Comparison of ENCODE assay signal across 11 mouse cellular contexts in genomic region chr9:88124322-88125005, GRCm38 (mm10).
A peak's percentile ranks its signal among the peaks of the same experiment; 100 is the strongest.
DNase-seq lines count a peak whose midpoint lies in the region; ATAC-seq lines count a peak whose summit lies in the region.
"Had no signal": no experiment of that assay in that cellular context is flagged by ENCODE, and none has a peak within 500 bp of the region (broad histone marks: within the 10 kb centered on the region; RNA-seq: fewer than 3 reads in every experiment).

No protein-coding gene starts in this region.

- no peak for DNase-seq in hindbrain, embryonic 10.5 days (ENCODE audit: low spot score)
- peak; percentile 40 for DNase-seq in fibroblast of lung, adult 2 months (ENCODE audit: low read depth)
- DNase-seq in heart, adult 9 months (ENCODE audit: low spot score in 2 of 2): peak; percentile 62 to 68
- DNase-seq in lung, postnatal 25 days (ENCODE audit: low spot score): peak; percentile 1
- no peak for DNase-seq in thymus, postnatal 10 days (ENCODE audit: low spot score in 2 of 2)
- no peak for DNase-seq in midbrain, embryonic 14.5 days
- DNase-seq: thymus, adult 18-20 months had no signal

- H3K9ac ChIP-seq in hindbrain, embryonic 16.5 days (ENCODE audit: low read depth, low read length): no peak overlapping the region
- no peak overlapping the region for H3K9ac ChIP-seq in kidney, embryonic 15.5 days
- H3K9ac ChIP-seq in midbrain, embryonic 14.5 days (replicated peaks; ENCODE audit: low read length): no peak overlapping the region
- H3K9ac ChIP-seq: heart, embryonic 13.5 days had no signal

- WGBS in hindbrain, embryonic 16.5 days: 87% methylated on average over 9 of the region's 9 CpGs
- WGBS in hindbrain, embryonic 10.5 days: 91% methylated on average over 9 of the region's 9 CpGs
- WGBS in kidney, embryonic 15.5 days: 89% methylated on average over 9 of the region's 9 CpGs
- WGBS in midbrain, embryonic 14.5 days: 92% methylated on average over 9 of the region's 9 CpGs

- no peak overlapping the region for H3K4me2 ChIP-seq in hindbrain, embryonic 16.5 days (ENCODE audit: low read length)
- no peak overlapping the region for H3K4me2 ChIP-seq in kidney, embryonic 15.5 days
- no peak overlapping the region for H3K4me2 ChIP-seq in midbrain, embryonic 14.5 days (ENCODE audit: low read length)
- H3K4me2 ChIP-seq: heart, embryonic 13.5 days; midbrain, embryonic 11.5 days had no signal

- H3K27ac ChIP-seq in hindbrain, embryonic 16.5 days (ENCODE audit: low read depth, low read length): no peak overlapping the region
- no peak overlapping the region for H3K27ac ChIP-seq in hindbrain, embryonic 10.5 days
- no peak overlapping the region for H3K27ac ChIP-seq in kidney, embryonic 15.5 days
- H3K27ac ChIP-seq in midbrain, embryonic 14.5 days (replicated peaks; ENCODE audit: low read depth, low read length): no peak overlapping the region
- H3K27ac ChIP-seq: heart, embryonic 13.5 days had no signal

- H3K4me3 ChIP-seq in hindbrain, embryonic 16.5 days (ENCODE audit: low read length): no peak overlapping the region
- no peak overlapping the region for H3K4me3 ChIP-seq in hindbrain, embryonic 10.5 days
- H3K4me3 ChIP-seq in kidney, embryonic 15.5 days (replicated peaks): no peak overlapping the region
- no peak overlapping the region for H3K4me3 ChIP-seq in midbrain, embryonic 14.5 days (replicated peaks; ENCODE audit: low read depth, low read length)
- H3K4me3 ChIP-seq: heart, embryonic 13.5 days had no signal

- H3K36me3 ChIP-seq in hindbrain, embryonic 16.5 days (ENCODE audit: control insufficient read depth, insufficient read depth, low read length): no peaks in the 10 kb centered on the region
- H3K36me3 ChIP-seq in hindbrain, embryonic 10.5 days: no peaks in the 10 kb centered on the region
- no peaks in the 10 kb centered on the region for H3K36me3 ChIP-seq in kidney, embryonic 15.5 days
- no peaks in the 10 kb centered on the region for H3K36me3 ChIP-seq in midbrain, embryonic 14.5 days (ENCODE audit: control insufficient read depth, insufficient read depth, low read length)
- H3K36me3 ChIP-seq: heart, embryonic 13.5 days had no signal

- no peaks in the 10 kb centered on the region for H3K27me3 ChIP-seq in hindbrain, embryonic 16.5 days (replicated peaks; ENCODE audit: control insufficient read depth, insufficient read depth, low read length)
- H3K27me3 ChIP-seq in hindbrain, embryonic 10.5 days (ENCODE audit: insufficient read depth, poor library complexity, severe bottlenecking): no peaks in the 10 kb centered on the region
- H3K27me3 ChIP-seq in kidney, embryonic 15.5 days: no peaks in the 10 kb centered on the region
- H3K27me3 ChIP-seq in midbrain, embryonic 14.5 days (ENCODE audit: control insufficient read depth, insufficient read depth, low read length): no peaks in the 10 kb centered on the region

- peak; percentile 67; the same call in 1 of the 2 replicates for ATAC-seq in hindbrain, embryonic 16.5 days
- no peak for ATAC-seq in kidney, embryonic 15.5 days (replicated peaks; ENCODE audit: low FRiP score)
- no peak for ATAC-seq in midbrain, embryonic 14.5 days (ENCODE audit: low FRiP score, low TSS enrichment)

- no peaks in the 10 kb centered on the region for H3K4me1 ChIP-seq in hindbrain, embryonic 16.5 days (ENCODE audit: control insufficient read depth, insufficient read depth, low read depth, low read length)
- no peaks in the 10 kb centered on the region for H3K4me1 ChIP-seq in hindbrain, embryonic 10.5 days (replicated peaks)
- H3K4me1 ChIP-seq in kidney, embryonic 15.5 days: no peaks in the 10 kb centered on the region
- no peaks in the 10 kb centered on the region for H3K4me1 ChIP-seq in midbrain, embryonic 14.5 days (ENCODE audit: control insufficient read depth, insufficient read depth, low read length)
- H3K4me1 ChIP-seq: heart, embryonic 13.5 days had no signal

- no peaks in the 10 kb centered on the region for H3K9me3 ChIP-seq in hindbrain, embryonic 16.5 days (ENCODE audit: control insufficient read depth, low read length)
- no peaks in the 10 kb centered on the region for H3K9me3 ChIP-seq in hindbrain, embryonic 10.5 days
- H3K9me3 ChIP-seq in kidney, embryonic 15.5 days (replicated peaks): no peaks in the 10 kb centered on the region
- H3K9me3 ChIP-seq in midbrain, embryonic 14.5 days (ENCODE audit: control insufficient read depth, low read length): no peaks in the 10 kb centered on the region
- H3K9me3 ChIP-seq: heart, embryonic 13.5 days had no signal

Comparison
In these comparisons a context has a peak if more than half of its experiments do, and no peak if none do; other contexts are left out.
1. DNase-seq: peak in fibroblast of lung, adult 2 months (single experiment), heart, adult 9 months (2 of 2) and lung, postnatal 25 days (single experiment); none in hindbrain, embryonic 10.5 days (single experiment), thymus, postnatal 10 days (0 of 2) and midbrain, embryonic 14.5 days (single experiment).